Mouse (Mus musculus) kidney, postnatal 4 days (tissue): Measurements from ENCODE around the gene Ost4.

Source experiments
- DNase-seq, 2 experiments: peaks; one replicate each; pipeline ENCODE4 v3.0.0; 2021; ENCODE audit warnings: mixed read lengths in 2 of 2

The Ost4 gene

DNA sequence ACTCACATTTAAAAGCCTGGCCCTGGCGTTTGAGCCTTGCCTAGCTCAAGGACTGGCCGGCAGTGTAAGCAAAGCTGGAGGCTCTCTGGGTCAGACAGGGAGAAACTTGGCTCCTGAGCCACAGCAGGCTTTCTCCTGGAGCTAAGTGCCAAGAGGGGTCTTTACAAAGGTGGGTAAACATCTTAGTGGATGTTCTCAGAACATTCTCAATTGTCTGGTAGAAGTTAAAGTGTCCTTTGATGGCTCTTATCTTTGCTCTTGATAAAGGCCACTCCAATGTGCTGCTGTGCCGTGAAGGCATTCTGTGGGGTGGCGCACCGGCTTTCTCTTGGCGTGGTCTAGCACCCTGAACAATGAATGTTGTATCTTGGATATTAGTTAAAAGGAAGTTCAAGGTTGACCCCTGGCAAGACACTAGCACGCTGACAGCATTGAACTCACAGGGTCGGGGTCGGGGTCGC is 15.0 kb upstream of the Ost4 start:
- DNase-seq, result no peak

DNA sequence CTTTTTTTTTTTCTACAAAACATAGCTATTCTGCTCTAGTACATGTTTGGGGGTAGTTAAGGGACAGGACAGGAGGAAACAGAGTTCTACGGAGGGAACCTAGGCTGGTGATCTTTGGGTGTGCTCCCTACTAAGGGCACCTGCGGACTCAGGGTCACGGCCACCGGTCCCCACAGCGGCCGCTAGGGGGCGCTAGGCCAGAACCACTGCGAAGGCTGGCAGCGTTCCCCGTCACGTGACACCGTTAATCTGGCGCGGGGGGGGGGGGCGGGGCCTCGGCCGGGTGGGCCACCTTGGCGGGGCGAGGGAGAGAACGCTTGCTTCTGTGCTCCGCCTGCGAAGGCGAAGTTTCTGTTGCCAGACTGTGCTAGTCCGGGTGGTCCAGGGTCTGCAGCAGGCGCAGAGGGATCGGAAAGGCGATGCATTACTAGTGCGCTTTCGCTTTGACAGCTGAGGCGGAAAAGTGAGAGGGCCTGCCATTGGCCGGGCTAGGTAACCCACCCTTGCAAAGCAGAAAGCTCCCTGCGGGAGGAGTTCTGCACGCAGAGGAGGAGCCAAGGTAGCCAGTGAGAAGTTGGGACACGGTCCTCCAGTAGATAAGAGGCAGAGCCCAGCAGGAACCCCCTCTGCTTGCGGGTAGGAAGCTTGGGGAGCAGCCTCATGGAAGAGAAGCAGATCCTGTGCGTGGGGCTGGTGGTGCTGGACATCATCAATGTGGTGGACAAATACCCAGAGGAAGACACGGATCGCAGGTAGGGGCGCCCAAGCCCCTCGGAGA is 13.9 kb upstream of the Ost4 start, which contains the start of gene Khk:
Khk (plus strand) TSS at position 176 of the 778 bp plus-strand sequence.
- peak; percentile 96 for DNase-seq

GRCm38 (mm10) chr5:30920621-30921020 is 13.0 kb upstream of the Ost4 start:
- peak in 1 of 2 experiments; percentile 45 for DNase-seq

DNA sequence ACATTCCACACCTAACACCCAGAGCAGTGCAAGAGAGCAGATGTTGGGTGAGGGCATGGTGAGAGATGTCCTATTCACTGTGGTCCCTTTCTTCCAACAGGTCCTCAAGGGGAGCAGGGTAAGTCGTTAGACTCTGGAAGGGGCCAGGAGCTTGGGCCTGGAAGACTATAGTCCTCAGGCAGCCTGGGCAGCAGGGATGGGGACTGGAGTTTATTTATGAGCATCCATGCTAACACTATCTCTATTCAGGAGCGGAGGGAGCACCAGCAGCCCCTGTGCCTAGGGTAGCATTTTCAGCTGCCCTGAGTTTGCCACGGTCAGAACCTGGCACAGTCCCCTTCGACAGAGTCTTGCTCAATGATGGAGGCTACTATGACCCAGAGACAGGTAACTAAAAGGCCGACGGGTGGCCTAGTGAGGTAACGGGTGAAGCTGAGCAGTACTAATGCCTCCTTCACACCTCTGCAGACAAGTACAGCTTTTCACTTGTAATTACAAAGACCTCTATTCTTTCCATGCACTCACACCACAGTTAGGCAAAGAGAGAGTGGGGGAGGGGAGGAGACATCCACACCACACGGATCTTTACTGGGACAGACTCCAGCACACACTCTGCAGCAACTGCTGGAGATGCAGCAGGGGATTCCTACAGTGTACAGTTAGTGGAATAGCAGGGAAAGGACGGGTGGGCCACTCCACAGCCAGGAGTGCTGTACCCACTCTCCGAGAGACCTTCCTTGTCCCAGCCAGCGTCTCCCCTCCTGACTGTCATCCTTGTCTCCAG is 12.4 kb upstream of the Ost4 start:
- DNase-seq, result peak in 1 of 2 experiments; percentile 31

GRCm38 (mm10) chr5:30918691-30919090 is 11.1 kb upstream of the Ost4 start:
- DNase-seq, result no peak

DNA sequence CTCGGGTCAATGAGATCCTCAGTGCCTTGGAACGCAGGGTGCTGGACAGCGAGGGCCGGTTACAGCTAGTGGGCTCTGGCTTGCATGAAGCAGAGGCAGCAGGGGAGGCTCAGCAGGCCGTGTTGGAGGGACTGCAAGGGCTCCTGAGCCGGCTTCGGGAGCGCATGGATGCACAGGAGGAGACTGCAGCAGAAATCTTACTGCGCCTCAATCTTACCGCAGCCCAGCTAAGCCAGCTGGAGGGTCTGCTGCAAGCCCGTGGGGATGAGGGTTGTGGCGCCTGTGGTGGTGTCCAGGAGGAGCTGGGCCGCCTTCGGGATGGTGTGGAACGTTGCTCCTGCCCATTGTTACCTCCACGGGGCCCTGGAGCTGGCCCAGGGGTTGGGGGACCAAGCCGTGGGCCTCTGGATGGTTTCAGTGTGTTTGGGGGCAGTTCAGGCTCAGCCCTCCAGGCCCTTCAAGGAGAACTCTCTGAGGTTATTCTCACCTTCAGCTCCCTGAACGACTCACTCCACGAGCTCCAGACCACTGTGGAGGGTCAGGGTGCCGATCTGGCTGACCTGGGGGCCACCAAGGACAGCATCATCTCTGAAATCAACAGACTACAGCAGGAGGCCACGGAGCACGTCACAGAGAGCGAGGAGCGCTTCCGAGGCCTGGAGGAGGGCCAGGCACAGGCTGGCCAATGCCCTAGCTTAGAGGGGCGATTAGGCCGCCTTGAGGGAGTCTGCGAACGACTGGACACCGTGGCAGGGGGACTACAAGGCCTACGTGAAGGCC is 10.5 kb upstream of the Ost4 start:
- DNase-seq, result no peak

DNA sequence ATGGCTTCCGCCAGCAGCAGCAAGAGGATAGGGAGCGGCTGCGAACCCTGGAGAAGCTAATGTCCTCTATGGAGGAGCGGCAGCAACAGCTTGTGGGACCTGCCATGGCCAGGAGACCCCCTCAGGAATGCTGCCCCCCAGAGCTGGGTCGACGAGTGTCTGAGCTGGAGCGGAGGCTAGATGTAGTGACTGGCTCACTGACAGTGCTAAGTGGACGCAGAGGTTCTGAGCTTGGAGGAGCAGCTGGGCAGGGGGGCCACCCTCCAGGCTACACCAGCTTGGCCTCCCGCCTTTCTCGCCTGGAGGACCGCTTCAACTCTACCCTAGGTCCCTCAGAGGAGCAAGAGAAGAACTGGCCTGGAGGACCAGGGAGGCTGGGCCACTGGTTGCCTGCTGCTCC is 9.8 kb upstream of the Ost4 start:
- no peak for DNase-seq

GRCm38 (mm10) chr5:30916841-30917240 is 9.3 kb upstream of the Ost4 start:
- no peak for DNase-seq

DNA sequence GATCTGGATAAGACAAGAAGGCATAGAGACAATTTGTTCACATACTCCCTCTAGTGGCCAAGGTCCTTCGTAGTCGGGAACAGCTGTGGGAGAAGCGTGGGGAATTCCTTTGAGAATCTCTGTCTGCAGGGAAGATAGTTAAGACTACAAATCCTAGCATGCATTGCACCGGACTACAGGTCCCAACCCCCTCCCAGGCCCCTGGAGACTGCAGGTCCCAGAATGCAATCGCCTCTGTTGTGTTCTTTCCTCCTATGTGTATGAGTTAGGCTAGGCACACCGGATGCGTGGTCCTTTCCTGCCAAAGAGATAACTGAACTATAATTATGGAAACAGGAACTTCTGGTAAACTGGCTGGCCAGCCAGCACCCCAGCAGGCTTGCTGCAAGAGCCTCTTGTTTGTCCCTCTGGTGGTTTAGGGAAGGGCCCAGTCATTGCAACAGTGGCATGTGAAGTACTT is 8.4 kb upstream of the Ost4 start:
- DNase-seq, result peak; percentile 84 to 93

DNA sequence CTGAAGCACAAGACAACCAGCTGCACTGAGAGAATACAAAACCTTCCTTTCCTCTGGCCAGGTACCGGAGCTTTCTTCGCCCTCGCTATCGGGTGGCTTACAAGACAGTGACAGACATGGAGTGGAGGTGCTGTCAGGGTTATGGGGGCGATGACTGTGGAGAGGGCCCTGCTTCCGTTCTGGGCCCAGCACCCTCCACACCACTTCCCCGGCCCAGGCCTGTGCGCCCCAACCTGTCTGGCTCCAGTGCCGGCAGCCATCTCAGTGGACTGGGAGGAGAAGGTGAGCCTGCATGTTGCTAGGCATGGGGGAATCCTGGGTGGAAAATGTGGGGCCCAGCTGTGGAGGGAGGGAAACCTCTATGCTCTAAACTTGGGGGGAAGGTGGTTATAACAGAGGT is 7.9 kb upstream of the Ost4 start:
- DNase-seq, result peak in 1 of 2 experiments; percentile 44

- DNase-seq, result peak in 1 of 2 experiments; percentile 30
These were observed 7.3 kb upstream of the Ost4 start for GRCm38 (mm10) chr5:30914849-30915248.

DNA sequence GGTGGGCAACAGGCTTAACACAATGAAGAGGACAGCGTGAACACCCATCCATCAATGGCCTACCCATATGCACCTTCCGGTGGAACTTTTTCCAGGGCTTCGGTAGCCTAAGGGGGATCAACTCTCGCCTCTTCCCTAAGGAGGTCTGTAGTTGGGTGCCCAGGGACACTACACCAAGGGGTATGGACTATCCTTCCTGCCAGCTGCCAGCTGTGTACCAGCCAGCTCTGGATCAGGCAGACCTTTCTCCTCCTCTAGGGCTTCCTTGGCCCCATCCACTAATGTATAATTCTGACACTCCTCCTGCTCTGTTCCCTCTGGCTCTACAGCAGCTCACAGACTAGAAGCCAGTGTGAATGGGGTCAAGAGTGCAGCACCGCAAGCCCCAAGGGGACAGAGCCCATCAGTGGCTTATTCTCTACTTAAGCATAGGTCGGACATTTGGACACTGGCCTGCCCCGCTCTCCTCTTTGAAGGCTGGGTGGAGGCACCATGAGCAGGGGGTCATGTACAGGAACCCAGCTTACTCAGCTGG is 6.6 kb upstream of the Ost4 start:
- peak in 1 of 2 experiments; percentile 54 for DNase-seq

GRCm38 (mm10) chr5:30913060-30913841 is 5.7 kb upstream of the Ost4 start, which contains the start of gene Emilin1:
Emilin1 (plus strand) TSS chr5:30913402.
- DNase-seq, result peak; percentile 80 to 88

DNA sequence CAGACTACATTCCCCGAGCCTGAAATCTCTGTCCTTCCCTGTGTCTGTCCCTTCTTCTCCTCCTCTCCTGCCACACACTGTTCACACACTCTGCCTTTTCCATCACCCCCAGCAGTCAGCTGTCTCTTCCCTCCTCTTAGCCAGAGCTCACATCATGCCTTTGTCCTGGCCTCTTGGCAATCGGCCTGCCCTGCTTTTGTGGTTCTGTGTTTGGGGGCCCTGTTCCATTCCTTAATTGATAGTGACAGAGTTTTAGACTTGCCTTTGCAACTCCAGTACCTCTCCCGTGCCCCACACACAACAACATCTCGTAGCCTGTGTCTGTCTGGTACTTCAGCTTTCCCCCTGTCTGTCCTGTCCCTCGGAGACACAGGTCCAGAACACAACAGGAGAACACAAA is 4.6 kb upstream of the Ost4 start:
- peak in 1 of 2 experiments; percentile 53 for DNase-seq

DNA sequence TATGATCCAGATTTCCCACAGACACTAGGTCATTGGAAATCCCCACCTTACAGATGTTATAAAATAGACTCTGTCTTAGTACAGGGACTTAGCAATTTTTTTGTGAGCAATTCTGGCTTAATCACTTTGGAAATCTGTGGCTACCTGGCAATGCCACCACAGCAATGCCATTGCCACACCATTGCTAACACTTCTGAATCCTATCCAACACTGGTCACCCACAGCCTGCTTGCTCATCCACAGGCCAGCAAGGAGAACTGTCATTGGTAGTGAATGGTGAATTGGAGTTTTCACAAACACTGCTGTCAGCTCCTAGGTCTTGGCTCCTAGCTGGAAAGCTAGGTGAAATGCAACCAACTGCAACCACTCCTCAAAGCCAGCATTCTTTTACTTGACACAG is 2.9 kb upstream of the Ost4 start:
- DNase-seq, result no peak

- DNase-seq, result no peak
These were observed 2.3 kb upstream of the Ost4 start for GRCm38 (mm10) chr5:30909863-30910262.

- peak; percentile 52 to 68 for DNase-seq
These were observed 1.7 kb upstream of the Ost4 start for GRCm38 (mm10) chr5:30909300-30909659.

DNA sequence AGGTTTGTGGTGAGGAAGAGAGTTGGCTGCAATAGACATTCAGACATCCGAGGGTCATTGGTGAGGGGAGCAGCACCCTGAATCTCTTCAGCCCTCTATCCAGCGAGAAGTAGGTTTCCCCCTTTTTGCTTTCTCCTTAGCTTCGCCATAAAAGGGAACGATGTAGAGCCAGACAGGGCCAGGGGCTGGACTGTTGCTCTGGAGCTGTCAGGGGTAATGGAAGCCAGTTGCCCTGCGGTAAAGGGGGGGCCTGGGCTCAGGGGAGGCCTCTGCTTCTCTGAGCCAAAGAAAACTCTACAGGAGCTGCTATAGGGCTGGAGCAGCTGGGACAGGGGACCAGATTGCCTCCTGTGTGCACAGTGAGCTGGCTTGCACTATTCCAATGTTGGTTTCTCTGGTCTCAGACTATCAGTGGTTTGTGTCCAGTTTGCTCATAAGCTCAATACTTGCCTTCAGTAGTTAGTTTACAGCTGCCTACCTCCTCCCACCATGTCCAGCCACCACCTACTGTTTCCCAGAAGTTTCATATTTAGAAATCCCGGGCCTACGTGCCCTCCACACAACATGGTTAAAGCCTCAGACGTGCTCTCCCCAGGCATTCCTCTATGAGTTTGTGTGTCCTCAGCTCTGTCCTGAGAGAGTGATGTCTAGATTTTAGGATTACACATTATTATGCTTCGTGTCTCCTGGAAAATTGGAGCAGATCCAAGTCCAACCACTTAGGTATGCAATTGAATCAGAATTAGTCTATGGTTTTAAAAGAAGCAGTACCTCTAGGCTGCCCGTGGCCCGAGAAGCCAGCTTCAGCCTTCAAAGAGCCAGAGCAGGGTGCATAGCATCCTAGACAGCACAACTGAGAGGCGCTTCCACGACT is 1.1 kb upstream of the Ost4 start:
- peak; percentile 77 to 83 for DNase-seq

- no peak for DNase-seq
These were observed 5.7 kb downstream of the Ost4 start for GRCm38 (mm10) chr5:30901860-30902259.

DNA sequence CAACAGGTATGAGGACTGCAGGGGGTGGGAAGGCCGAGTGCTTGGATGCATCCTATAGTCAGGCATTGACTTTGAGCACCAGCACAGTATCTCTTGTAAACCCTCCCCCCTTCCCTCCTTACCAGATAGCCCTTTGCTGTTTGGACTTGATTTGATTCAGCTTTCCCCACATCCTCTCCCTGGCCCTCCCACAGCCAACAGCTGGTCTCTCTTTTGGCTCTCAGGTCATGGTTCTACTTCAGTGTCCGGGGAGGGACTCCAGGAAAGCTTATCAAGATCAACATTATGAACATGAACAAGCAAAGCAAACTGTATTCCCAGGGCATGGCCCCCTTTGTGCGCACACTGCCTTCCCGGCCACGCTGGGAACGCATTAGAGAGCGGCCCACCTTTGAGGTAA is 17.2 kb downstream of the Ost4 start:
- peak; percentile 54 to 67 for DNase-seq
